Mouse (Mus musculus): ENCODE measurements around the gene Hapln2.

The Hapln2 gene

DNA sequence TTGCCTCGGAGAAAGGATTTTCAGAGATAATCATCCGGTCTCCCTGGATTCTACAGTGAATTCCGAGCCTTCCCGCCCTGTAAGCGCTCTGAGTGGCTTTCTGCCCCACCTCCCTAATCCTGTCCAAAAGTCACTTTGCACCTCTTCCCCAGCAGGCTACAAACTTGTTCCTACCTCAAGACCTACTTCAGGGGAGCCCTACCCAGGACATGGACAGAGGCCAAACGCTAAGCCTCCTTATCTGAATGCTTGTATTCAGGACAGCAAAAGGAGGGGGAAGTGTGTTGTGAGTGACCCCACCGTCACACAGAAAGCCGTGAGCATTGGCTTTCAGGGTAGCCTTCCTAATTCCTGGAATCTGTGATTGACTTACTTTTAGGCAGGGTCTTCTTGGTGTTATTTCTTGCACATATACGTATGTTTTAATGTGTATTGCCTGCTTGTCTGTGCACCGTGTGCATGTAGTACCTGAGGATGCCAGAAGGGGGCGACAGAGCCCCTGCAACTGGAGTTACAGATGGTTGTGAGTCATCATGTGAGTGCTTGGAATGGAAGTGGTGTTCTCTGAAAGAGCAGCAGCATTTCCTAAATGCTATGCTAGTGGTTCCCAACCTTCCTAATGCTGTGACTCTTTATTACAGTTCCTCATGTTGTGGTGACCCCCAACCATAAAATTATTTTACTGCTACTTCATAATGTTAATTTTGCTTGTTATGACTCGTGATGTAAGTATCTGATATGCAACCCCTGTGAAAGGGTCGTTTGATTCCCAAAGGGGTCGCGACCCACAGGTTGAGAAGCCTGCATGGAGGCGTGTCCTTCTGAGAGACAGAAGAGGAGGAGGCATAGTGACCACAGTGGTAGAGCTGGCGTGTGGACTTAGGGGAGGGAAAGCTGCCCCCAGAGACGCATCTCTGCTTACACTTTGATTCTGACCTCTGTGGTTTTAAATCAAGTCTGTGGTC lies 21.3 kb downstream of the Hapln2 start:
- in situ Hi-C loops (cut with MboI; ENCODE audit: low sequenced_read_pairs): no loop called here

DNA sequence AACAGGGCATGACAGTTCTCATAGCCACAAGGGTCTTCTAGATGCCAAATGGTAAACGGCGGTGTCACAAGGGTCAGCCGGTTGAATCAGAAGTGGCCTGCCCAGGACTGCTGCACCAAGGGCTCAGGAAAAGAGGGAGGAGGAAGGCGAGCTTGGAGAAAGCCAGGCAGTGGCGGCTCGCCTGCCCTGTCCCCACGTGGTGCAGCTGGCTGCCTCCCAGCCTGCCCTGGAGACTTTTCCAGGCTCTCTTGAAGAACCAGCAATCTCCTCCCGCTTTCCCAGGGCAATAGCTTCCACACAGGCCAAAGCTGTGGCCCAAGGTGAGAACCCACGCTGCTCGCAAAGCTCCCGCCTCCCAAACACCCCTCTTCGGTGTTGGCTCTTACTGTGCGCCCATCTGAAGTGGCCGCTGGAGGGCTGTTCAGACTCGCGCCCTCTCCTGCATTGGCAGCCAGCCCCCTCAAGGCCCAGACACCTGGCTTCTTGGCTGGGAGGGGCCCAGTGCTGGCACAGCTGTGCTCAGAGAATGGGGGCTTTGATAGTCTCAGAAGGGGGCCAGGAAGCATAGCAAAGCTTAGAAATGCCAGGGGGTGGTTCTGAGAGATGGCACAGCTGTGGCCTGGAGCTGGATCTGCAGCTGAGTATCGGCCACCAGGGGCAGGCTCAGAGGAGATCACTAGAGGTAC lies 24.9 kb downstream of the Hapln2 start:
- in situ Hi-C loops (cut with MboI; ENCODE audit: low sequenced_read_pairs): no loop called here

DNA sequence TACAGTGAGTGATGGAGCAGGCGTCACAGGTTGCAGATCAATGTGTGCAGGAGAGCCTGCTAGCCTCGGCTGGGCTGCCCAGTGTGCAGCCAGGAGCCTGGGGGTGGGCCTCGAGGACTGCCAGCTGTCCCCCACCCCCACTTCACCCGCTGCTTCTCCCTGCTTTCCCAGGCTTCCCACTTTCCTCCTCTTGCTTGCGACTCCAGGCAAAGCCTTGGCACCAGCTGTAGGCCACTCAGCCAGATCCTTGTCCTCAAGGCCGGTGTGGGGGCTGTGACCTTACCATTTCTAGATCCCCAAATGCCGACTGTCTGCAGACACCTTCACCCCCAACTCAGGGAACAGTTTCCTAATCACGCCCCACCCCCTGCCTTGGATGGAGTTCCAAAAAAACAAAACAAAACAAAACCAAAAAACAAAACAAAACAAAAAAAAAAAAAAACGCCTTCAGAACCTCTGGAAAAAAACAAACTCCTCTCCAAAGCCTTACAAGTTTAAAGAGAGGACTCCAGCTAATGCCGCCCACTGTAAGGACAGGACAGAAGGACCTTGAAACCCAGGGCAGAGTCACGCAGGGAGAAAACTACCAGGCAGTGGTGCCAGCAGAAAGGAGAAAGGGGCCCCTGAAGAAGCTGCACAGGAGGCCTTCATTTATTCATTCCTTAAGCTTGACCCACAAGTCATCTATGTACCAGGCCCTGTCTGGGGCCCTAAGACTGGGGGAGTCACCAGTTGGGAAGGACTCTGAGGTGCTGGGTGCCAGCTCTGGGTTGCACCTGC lies 26.4 kb downstream of the Hapln2 start:
- in situ Hi-C loops (cut with MboI; ENCODE audit: low sequenced_read_pairs): no loop called here

DNA sequence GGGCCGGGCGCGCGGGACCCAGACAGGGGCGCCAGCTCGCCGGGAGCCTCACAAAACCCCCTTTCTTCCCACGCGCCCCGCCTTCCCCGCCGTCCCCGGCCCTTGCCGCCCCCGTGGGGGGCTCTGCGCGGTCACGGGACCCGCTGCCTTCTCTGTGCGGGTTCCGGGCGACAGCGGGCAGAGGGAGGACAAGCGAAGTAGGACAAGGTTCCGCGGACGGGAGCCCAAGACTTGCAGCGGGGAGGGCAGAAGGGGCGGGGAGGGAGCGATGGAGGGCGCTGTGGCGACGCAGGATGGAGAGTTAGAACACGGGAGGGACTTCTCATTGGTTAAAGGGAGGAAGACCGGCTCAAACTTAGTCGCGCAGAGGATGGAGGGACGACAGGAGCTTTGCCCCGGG lies 27.2 kb downstream of the Hapln2 start, which contains the start of gene Bcan:
Bcan (minus strand) TSS at position 50 of the 400 bp plus-strand sequence.
- in situ Hi-C loops (cut with MboI; ENCODE audit: low sequenced_read_pairs): no loop called here

DNA sequence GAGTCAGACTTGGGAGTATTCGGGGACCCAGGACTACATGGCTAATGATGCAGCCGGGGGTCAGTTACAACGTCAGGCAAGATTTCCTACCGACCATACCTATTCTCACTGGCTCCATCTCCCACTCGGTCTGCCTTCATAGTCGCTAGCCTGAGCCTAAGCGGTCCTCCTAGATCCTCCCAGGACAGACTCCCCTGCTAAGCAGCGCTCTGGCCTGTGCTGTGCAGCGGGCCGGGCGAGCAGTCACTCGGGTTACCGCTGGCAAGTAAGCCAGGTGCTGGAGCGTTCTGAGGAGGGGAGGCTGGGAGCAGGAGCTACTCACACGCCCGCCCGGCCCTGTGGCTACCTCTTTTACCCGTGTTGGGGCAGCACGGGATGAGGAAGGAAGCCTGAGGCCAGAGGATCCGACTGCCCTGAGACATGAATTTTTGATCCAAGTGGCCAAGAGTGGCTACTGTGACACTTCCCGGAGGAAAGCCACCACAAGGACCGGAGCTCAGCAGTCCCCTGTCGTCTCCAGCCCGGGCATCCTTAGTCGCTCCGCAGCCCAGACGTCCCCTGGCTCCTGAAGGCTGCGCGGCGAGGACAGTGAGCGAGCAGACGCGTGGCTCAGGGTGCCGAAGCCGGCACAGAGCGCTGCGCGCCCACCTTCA lies 28.0 kb downstream of the Hapln2 start:
- in situ Hi-C loops (cut with MboI; ENCODE audit: low sequenced_read_pairs): no loop called here

DNA sequence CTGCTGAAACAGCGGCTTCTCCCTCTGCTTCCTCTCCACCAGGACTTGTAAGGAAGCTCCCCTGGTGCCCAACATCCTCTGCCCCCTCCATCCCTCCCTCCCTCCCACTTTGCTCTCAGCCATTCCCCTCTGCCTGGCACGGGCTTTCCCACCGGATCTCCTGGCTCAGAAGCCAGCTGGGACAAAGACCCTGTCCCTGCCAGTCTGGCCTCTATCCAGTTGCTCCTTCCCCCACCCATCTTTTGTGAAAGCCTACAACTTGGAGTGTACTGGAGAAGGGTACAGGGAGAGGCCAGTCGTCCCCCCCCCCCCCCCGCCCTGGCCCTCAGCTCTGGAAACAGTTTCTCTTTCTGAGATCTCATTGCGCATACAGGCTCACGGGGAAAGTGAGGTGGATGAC lies 28.6 kb downstream of the Hapln2 start:
- in situ Hi-C loops (cut with MboI; ENCODE audit: low sequenced_read_pairs): no loop called here

DNA sequence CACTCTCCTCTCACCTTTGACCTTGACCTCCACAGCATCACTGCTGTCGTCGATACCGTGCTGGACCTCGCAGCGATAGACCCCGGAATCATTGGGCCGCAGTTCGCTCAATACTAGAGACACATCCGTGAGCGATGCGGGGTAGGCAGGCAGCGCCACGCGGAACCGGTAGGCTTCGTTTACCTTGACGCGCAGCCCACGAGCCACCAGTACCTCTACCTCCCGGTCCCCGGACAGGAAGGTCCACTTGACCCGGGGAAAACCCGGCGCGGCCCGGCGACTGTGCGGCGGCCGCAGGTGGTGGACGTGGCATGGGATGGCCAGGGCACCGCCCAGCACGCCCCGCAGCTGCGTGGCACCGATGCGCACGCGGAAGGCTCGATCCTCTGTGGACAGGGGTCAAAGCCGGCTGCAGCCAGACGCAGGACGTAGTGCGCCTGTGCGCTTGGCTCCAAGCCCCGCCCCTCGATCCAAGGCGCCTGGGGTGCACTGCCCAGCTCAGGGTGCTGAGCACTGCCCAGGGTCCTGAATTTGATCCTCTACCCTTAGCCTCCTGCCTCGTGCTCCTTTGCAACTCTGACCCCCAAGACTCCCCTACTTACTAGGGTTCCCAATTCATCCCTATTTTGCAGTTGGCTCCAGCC lies 30.3 kb downstream of the Hapln2 start:
- in situ Hi-C loops (cut with MboI; ENCODE audit: low sequenced_read_pairs): no loop called here

DNA sequence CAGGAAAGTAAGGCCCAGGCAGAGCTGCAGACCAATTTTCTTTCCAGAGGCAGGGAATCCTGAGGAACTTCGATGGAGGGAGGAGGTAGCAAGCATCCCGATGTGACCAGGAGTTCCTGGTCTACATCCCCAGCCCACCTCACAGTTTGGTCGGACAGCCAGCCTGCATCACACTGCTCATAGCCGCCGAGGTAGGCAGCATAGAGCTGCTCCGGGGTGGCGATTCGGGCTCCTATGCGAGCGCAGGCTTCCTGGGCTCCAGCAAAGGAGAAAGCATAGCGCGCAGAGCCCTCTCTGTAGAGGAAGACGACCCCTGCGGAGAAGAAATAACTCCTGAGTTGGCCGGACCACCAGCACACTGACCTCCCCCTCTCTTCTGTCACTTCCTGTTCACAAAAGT lies 31.0 kb downstream of the Hapln2 start:
- in situ Hi-C loops (cut with MboI; ENCODE audit: low sequenced_read_pairs): no loop called here

DNA sequence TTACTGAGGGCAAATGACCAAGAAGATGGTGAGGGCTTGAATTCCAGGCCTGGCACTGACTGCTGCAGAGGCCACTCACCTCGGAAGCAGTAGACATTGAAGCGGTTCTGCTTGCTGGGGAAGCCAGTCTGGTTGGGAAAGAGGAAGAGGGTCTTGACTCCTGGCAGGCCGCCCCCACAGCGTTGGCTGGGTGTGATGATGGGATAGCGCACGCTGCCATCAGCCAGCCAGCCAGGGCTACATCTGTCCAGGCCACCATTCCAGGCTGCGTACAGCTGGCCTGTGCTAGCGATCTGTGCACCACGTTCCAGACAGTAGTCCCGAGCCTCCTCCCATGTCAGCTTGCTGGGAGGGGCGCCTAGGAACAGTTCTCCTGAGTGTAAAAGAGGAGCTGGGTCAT lies 32.1 kb downstream of the Hapln2 start:
- in situ Hi-C loops (cut with MboI; ENCODE audit: low sequenced_read_pairs): no loop called here

DNA sequence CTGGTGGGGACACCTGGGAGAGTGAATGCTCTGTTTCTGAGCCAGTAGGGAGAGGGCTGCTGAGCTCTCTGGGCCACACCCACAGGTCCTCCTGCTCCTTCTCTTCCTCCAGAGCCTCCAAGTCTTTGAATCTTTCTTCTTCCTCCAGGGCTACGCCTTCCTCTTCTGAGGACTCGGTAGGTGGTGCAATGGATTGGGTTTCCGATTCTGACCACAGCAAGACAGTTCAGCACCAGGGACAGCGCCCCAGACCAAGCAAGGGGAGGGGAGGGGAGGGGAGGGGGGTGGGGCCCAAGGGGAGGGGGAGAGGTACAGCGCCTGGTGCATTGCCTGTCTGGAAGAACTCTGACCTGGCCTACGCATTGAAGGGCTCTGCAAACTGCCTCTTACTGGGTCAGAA lies 33.9 kb downstream of the Hapln2 start:
- in situ Hi-C loops (cut with MboI; ENCODE audit: low sequenced_read_pairs): no loop called here

DNA sequence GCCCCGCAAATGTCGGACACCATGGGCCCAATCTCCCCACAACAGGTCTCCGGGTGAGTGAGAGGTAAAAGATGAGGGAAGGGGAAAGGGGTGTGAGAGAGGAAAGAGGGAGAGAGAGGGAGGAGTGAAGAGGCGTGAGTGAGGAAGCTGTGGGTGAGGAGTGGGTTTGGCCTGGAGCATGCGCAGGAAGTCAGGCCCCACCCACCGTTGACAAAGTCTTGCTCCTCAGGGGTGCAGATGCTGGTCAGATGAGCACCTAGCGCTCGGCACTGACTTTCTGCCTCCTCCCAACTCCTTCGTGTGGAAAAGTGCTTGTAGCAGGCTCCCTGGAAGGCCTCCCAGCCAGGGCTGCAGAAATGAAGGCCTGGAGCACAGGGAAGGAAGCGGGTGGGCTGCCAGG lies 37.4 kb downstream of the Hapln2 start:
- in situ Hi-C loops (cut with MboI; ENCODE audit: low sequenced_read_pairs): no loop called here

DNA sequence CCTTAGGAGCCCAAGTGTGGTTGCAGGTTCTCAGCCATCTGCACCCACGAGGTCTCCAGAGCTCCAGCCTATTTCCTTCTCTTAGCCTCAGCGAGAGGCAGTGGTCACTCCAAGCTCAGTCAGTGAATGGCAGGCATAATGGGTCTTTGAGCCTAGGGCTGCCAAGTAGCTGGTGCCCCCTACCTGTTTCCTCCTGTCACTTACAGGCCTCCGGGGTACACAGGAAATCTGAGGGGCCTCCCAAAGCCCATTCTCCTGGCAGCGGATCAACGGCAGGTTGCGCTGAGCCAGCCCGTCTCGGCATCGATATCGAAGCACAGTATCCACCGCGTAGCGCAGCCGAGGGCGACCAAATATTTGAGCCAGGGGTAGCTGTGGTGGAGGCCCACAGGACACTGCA lies 39.3 kb downstream of the Hapln2 start:
- in situ Hi-C loops (cut with MboI; ENCODE audit: low sequenced_read_pairs): no loop called here

DNA sequence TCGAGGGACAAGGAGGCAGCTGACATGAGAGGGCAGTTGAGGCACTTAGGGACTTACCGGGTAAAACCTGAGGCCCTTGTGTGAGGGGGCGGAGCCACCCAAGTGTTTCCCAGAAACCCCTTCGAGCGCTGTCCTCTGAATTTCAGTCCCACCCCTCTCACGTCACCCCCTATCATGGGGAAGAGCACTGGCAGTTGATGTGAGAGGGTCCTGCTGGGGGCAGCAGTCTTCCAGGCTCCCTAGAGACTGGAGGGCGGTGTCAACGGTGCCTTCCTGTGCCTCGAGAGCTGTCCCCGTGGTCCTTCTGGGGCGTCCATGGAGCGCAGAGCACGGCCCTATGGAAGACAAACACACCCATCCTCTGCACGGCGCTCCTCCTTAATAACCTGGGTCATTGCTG lies 39.8 kb downstream of the Hapln2 start:
- in situ Hi-C loops (cut with MboI; ENCODE audit: low sequenced_read_pairs): no loop called here

DNA sequence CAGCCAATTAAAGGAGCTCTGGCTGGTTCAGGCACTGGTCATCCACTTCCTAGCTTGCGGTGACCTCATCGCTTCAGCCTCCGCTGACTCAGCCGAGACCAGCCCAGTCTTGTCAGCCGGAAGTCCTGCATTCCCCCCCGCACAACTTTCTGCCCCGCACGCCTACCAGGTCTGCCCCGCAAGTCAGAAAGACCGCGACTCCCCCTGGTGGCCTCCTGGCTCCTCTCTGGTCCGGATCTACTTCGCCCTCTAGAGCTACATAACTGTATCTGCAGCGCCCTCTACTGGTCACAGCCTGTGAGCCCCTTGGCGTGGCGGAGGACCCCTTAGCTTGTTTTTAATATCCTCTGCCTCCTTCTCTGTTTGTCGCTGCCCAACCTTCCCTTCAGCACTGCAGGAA lies 40.5 kb downstream of the Hapln2 start:
- in situ Hi-C loops (cut with MboI; ENCODE audit: low sequenced_read_pairs): no loop called here

DNA sequence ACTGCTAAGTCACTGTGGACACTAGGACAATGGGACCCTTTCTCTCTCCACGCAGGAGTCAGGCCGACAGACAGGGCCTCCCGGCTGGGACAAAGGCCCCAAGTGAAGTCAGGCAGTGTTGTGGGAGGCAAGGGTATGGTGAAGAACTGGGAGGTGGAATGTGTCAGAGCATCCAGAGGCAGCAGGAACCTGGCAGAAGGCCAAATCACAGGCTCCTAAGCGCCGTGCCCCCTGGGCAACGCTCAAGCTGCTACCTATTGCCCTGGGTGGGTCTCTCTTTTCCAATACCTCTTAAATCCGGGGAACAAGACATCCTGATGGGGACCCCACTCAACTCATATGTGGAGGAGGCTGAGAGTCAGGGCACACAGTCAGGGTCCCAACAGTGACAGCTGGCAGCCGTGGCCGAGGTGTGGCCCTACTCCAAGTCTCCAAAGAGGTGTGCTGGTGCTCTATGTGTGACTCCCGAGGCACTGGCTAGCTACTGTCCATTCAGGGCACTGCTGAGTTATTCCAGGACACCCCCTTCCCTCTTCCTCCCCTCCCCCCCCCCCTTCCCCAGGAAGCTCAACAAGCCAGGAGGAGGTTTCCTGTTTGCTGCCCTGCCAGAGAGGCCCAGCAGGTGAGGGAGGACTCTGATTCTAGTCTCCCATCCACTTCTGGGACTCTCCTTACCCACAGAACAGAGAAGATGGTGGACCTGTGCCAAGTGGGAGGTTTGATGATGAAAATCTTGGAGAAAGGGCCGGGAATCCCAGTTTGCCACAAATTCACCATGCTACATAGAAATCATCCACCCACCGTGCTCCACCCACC lies 41.7 kb downstream of the Hapln2 start:
- in situ Hi-C loops (cut with MboI; ENCODE audit: low sequenced_read_pairs): no loop called here

DNA sequence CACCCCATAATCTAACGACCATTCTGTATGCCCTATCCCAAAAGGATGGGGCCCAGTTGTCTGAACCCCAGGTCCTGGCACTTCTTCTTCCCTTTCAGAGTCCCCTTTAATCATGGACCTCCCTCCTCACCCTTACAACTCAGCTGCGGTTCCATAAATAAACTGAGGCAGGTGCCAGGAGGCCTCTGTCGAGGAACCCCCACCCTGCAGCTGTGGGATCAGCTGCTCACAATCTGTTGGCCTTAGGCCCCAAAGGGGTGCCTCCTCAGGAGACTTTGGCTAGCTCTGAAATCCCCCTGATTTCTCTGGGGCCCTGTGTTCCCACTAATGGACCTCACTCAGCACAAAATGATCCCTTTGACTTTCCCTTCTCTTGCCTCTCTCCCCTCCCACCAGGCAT lies 43.3 kb downstream of the Hapln2 start:
- in situ Hi-C loops (cut with MboI; ENCODE audit: low sequenced_read_pairs): no loop called here

DNA sequence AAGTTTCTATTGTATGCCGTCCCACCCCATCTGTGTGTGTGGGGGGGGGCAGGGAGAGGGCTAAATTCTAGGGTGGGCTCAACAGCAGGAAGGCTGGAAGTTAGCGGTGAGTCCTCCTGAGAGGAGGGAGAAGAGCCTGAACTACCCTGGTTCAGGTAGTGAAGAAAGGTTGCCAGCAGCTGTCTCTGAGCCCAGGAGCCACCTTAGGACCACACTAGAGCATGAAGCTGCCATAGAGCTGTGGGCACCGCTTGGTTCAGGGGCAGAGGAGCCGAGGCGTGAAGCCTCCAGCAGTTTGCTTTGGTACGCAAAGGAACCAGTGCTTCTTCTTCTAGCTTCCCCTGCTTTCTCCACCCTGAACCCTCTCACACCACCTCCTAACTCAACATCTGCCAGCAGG lies 43.8 kb downstream of the Hapln2 start:
- in situ Hi-C loops (cut with MboI; ENCODE audit: low sequenced_read_pairs): no loop called here

DNA sequence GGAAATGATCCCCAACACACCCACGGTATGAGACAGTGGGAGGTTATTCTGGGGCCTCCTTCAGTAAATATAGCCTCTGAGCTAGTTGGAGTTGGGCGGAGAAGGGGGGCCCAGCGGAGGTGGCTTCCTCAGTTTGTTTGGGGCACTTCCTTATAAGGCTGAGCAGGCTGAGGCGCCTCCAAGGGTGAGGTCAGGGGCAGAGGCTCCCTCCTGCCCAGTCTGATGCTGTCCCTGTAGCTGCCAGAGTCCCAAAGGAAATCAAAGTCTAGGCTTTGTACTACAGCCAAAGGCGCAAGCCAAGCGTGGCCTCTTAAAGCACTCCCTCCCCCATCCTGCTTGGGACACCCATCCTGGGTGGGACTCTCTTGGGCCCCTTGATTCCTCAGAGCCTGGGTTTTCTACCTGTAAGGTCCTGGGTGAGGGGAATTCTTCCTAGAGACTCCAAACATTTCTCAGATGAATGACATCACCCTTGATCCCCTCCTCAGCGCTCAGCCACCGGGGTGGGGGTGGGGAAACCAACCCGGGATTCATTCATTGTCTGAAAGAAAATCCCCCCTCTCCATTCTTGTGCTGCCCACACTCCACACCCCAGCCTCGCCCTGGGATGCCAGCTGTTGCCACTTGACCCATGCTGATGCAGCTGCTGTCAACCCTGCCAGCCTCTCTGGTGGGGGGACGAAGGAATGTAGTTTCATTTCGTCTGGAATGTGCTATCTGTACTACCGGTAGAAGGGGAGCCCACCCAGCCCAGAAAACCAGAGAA lies 44.4 kb downstream of the Hapln2 start:
- in situ Hi-C loops (cut with MboI; ENCODE audit: low sequenced_read_pairs): no loop called here

All from CH12F3 (cell line).